Mouse (Mus musculus) midbrain, embryonic 16.5 days (tissue): Measurements from ENCODE around the gene Glis1. TPM values are rescaled to one million over a fixed set of nuclear protein-coding genes. Genes with fewer than 3 reads are reported as not detected.

ENCODE experiments used
- ATAC-seq: fragments of 200-750 bp; cut with Nextera tagmentation; 2 replicates; pipeline ENCODE4 v1.8.0; 2017; ENCODE audit warnings: moderate TSS enrichment
- H3K27ac ChIP-seq: fragments of 300-500 bp; sonication (generic); 2 replicates; pipeline ENCODE4 v1.5.1; 2014; ENCODE audit warnings: mild to moderate bottlenecking, low read length, mixed read lengths
- H3K27me3 ChIP-seq: fragments of 300-500 bp; sonication (generic); 2 replicates; pipeline ENCODE4 v1.6.1; 2014; ENCODE audit warnings: low read depth, low read length, mixed read lengths; ENCODE audit not compliant: control insufficient read depth, insufficient read depth
- H3K36me3 ChIP-seq: fragments of 300-500 bp; sonication (generic); 2 replicates; pipeline ENCODE4 v1.6.1; 2014; ENCODE audit warnings: mild to moderate bottlenecking, low read length, moderate library complexity, mixed read lengths; ENCODE audit not compliant: control insufficient read depth, insufficient read depth
- H3K4me1 ChIP-seq: fragments of 300-500 bp; sonication (generic); 2 replicates; pipeline ENCODE4 v1.6.1; 2014; ENCODE audit warnings: mild to moderate bottlenecking, low read length, mixed read lengths; ENCODE audit not compliant: control insufficient read depth, insufficient read depth
- H3K4me2 ChIP-seq: fragments of 300-500 bp; sonication (generic); 2 replicates; pipeline ENCODE4 v1.6.1; 2014; ENCODE audit warnings: mild to moderate bottlenecking, low read length, mixed read lengths
- H3K4me3 ChIP-seq: fragments of 300-500 bp; sonication (generic); 2 replicates; pipeline ENCODE4 v1.5.1; 2014; ENCODE audit warnings: low read depth, mild to moderate bottlenecking, low read length, moderate library complexity, mixed read lengths
- H3K9ac ChIP-seq: fragments of 300-500 bp; sonication (generic); 2 replicates; pipeline ENCODE4 v1.6.1; 2014; ENCODE audit warnings: low read depth, low read length, mixed read lengths
- H3K9me3 ChIP-seq: fragments of 300-500 bp; sonication (generic); replicated peaks from 2 replicates; pipeline ENCODE4 v1.6.1; 2014; ENCODE audit warnings: mild to moderate bottlenecking, low read length, mixed read lengths; ENCODE audit not compliant: control insufficient read depth, poor library complexity, severe bottlenecking
- WGBS: fragments of 180-500 bp; shearing (Covaris S2); extraction: QIAGEN DNeasy Blood & Tissue Kit; methylation state at CpG from one replicate; pipeline ENCODE4 v1.1.7; 2014; 5-methylcytosine and 5-hydroxymethylcytosine counted together
- polyA plus RNA-seq: library from polyadenylated mRNA; unstranded; fragments of >200 nt; fragmentation: Nextera tagmentation; extraction: Ambion mirVana; gene quantifications from 2 replicates; pipeline ENCODE4 v1.2.1, GENCODE M21; 2015

The Glis1 gene
- polyA plus RNA-seq, 1 experiment from 2014 or later = 2.4 TPM

DNA sequence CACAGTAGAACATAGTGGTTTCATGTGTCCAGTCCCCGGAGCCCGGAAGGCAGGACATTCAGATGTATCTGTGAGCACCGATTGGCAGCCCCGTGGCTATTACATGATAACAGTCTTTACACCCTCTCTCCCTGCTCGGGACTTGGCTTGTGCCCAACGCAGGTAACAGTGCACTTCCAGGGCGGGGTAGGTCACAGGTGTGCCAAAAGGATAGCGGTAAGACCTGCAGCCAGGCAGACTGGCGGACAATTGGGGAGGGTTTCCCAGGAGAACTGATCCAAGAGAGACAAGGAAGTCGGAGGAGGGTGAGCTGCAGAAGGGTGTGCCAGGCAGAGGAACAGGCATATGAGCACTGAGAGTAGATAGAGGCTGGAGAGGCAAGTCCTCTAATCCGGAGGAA lies 84.4 kb downstream of the Glis1 start:
- 95% methylated on average over 11 of the region's 11 CpGs for WGBS
- no peak for ATAC-seq

DNA sequence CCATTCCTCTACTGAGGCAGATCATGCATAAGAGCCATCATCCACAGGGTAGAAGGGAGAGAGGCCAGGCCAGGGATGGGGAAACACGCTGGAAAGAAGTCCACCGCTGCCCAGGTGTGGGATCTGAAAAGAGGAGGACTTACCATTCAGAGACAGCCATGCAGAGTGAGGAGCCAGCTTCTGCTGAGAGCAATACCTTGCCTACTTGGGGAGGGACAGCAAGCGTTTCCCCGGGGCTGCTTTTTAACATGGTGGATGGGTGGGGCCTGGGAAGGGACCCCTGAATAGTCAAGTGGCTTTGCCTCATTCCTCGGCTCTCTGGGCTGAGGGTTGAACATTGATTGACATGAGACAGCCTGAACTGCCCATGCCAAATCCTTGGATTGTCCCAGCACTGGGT lies 85.7 kb downstream of the Glis1 start:
- H3K4me3 ChIP-seq = no peak overlapping the region
- no peak for ATAC-seq
- H3K36me3 ChIP-seq = no peaks in the 10 kb centered on the region
- no peak overlapping the region for H3K27ac ChIP-seq
- H3K27me3 ChIP-seq = no peaks in the 10 kb centered on the region; the same call in 1 of the 2 replicates
- no peaks in the 10 kb centered on the region for H3K9me3 ChIP-seq
- no peaks in the 10 kb centered on the region for H3K4me1 ChIP-seq
- H3K4me2 ChIP-seq = no peak overlapping the region
- 82% methylated on average over 5 of the region's 5 CpGs for WGBS
- no peak overlapping the region for H3K9ac ChIP-seq

More for the DNA sequence above, 84.4 kb downstream of the Glis1 start:
- Histone ChIP-seq H3K9me3 (no peaks in the 10 kb centered on the region), H3K4me1 (no peaks in the 10 kb centered on the region), H3K27me3 (no peaks in the 10 kb centered on the region; the same call in 1 of the 2 replicates), H3K4me3 (no peak overlapping the region), H3K27ac (no peak overlapping the region), H3K4me2 (no peak overlapping the region), H3K36me3 (no peaks in the 10 kb centered on the region), H3K9ac (no peak overlapping the region)

- ATAC-seq = no peak
- Histone ChIP-seq H3K9ac (no peak overlapping the region), H3K9me3 (no peaks in the 10 kb centered on the region), H3K4me3 (no peak overlapping the region), H3K4me1 (no peaks in the 10 kb centered on the region), H3K27ac (no peak overlapping the region), H3K4me2 (no peak overlapping the region), H3K36me3 (no peaks in the 10 kb centered on the region), H3K27me3 (no peaks in the 10 kb centered on the region; the same call in 1 of the 2 replicates)
- WGBS = 43% methylated on average over 5 of the region's 5 CpGs
Measured at GRCm38 (mm10) chr4:107520816-107521215, 86.4 kb downstream of the Glis1 start.

- no peaks in the 10 kb centered on the region; the same call in 1 of the 2 replicates for H3K27me3 ChIP-seq
- no peak for ATAC-seq
- 78% methylated on average over 11 of the region's 11 CpGs for WGBS
- no peak overlapping the region for H3K27ac ChIP-seq
- no peak overlapping the region for H3K4me2 ChIP-seq
- no peak overlapping the region for H3K4me3 ChIP-seq
- no peaks in the 10 kb centered on the region for H3K9me3 ChIP-seq
- H3K9ac ChIP-seq = no peak overlapping the region
- H3K4me1 ChIP-seq = no peaks in the 10 kb centered on the region
- H3K36me3 ChIP-seq = no peaks in the 10 kb centered on the region
Measured at GRCm38 (mm10) chr4:107523607-107524151, 89.3 kb downstream of the Glis1 start.

GRCm38 (mm10) chr4:107535126-107535525 lies 100.7 kb downstream of the Glis1 start:
- no peaks in the 10 kb centered on the region for H3K36me3 ChIP-seq
- H3K4me2 ChIP-seq = no peak overlapping the region
- no peak for ATAC-seq
- no peak overlapping the region for H3K9ac ChIP-seq
- 83% methylated on average over 11 of the region's 11 CpGs for WGBS
- H3K4me1 ChIP-seq = peaks cover 3% of the 10 kb centered on the region; the same call in 1 of the 2 replicates
- no peaks in the 10 kb centered on the region for H3K9me3 ChIP-seq
- no peak overlapping the region for H3K27ac ChIP-seq
- H3K27me3 ChIP-seq = no peaks in the 10 kb centered on the region
- no peak overlapping the region for H3K4me3 ChIP-seq

GRCm38 (mm10) chr4:107538116-107538515 lies 103.7 kb downstream of the Glis1 start:
- Histone ChIP-seq H3K27ac (no peak overlapping the region), H3K9me3 (no peaks in the 10 kb centered on the region), H3K9ac (no peak overlapping the region), H3K36me3 (no peaks in the 10 kb centered on the region), H3K27me3 (no peaks in the 10 kb centered on the region), H3K4me3 (no peak overlapping the region), H3K4me2 (no peak overlapping the region), H3K4me1 (peaks cover 3% of the 10 kb centered on the region; the same call in 1 of the 2 replicates)
- no peak for ATAC-seq
- WGBS = 53% methylated on average over 13 of the region's 13 CpGs

DNA sequence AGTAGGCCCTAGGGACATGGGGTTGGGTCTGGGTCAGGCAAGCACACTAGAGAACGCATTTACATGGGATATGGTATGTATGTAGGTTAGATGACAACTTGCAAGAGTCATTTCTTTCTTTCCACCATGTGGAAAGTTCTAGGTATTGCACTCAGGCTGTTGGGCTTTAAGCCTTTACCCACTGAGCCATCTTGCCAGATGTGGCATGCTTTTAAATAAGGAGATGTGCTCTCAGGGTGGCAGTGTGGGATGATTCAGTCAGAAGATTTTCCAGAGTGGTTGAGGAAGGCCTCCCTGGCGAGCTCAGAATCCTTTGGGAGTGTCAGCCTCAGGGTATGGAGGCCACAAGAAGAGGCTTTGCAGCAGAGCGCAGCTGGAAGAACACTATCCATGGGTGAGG lies 104.2 kb downstream of the Glis1 start:
- Histone ChIP-seq H3K27me3 (no peaks in the 10 kb centered on the region), H3K4me2 (no peak overlapping the region), H3K4me1 (peaks cover 3% of the 10 kb centered on the region; the same call in 1 of the 2 replicates), H3K4me3 (no peak overlapping the region), H3K36me3 (no peaks in the 10 kb centered on the region), H3K9me3 (no peaks in the 10 kb centered on the region), H3K27ac (no peak overlapping the region), H3K9ac (no peak overlapping the region)
- WGBS = 74% methylated on average over 3 of the region's 3 CpGs
- no peak for ATAC-seq

- H3K27ac ChIP-seq = no peak overlapping the region
- no peaks in the 10 kb centered on the region for H3K36me3 ChIP-seq
- H3K9me3 ChIP-seq = no peaks in the 10 kb centered on the region
- no peak for ATAC-seq
- H3K4me3 ChIP-seq = no peak overlapping the region
- no peak overlapping the region for H3K4me2 ChIP-seq
- H3K9ac ChIP-seq = no peak overlapping the region
- WGBS = 83% methylated on average over 3 of the region's 3 CpGs
- peaks cover 3% of the 10 kb centered on the region; the same call in 1 of the 2 replicates for H3K4me1 ChIP-seq
- H3K27me3 ChIP-seq = no peaks in the 10 kb centered on the region
Measured at GRCm38 (mm10) chr4:107539021-107539420, 104.6 kb downstream of the Glis1 start.

DNA sequence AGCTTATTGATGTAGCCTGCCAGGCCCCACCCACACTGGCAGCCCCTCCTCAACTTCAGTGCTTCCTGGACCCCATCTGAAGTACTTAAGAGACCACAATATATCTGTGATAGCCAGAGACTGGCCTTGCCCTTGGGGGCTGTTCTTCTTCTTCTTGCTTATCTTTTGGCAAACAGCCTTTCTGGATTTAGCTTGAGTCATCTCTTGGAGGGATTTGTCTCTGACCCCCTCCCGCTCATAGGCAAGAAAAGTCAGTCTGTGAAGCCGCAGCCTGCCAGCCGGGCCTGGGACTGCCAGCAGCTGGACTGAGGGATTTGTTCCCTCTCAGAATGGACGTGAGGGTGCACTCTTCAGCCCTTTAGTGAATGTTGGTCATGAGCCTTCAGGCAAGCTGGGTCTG lies 107.4 kb downstream of the Glis1 start:
- H3K27me3 ChIP-seq = no peaks in the 10 kb centered on the region
- H3K9me3 ChIP-seq = no peaks in the 10 kb centered on the region
- H3K27ac ChIP-seq = no peak overlapping the region
- H3K36me3 ChIP-seq = no peaks in the 10 kb centered on the region
- H3K4me1 ChIP-seq = peaks cover 3% of the 10 kb centered on the region; the same call in 1 of the 2 replicates
- WGBS = 63% methylated on average over 4 of the region's 4 CpGs
- H3K4me2 ChIP-seq = no peak overlapping the region
- no peak for ATAC-seq
- H3K9ac ChIP-seq = no peak overlapping the region
- no peak overlapping the region for H3K4me3 ChIP-seq
